Mouse (Mus musculus) MEL (cell line): ENCODE data around the gene Ip6k3. TPM values are rescaled to one million over a fixed set of nuclear protein-coding genes. Genes with fewer than 3 reads are reported as not detected.

Experiments
- DNase-seq: peaks from one replicate; pipeline ENCODE4 v3.0.0; 2011; ENCODE audit warnings: low read depth, low spot score
- H3K27ac ChIP-seq: 2 replicates; pipeline ENCODE4 v1.5.1; 2012; ENCODE audit warnings: low read depth, mild to moderate bottlenecking, control low read depth, low read length, moderate library complexity; ENCODE audit not compliant: control insufficient read depth
- H3K27me3 ChIP-seq, 2 experiments: fragments of 150-350 bp in 1 of 2; sonication (generic) in 1 of 2; 2 replicates each; pipeline ENCODE4 v1.6.1; 2012; ENCODE audit warnings: low read length in 2 of 2, mild to moderate bottlenecking in 2 of 2, improper control_type of control experiment in 1 of 2, moderate library complexity in 1 of 2; ENCODE audit not compliant: insufficient read depth in 2 of 2, control insufficient read depth in 1 of 2
- H3K36me3 ChIP-seq, 2 experiments: 2 replicates each; pipeline ENCODE4 v1.6.1; 2012 to 2014; ENCODE audit warnings: low read length in 2 of 2, improper control_type of control experiment in 1 of 2, inconsistent platforms in 1 of 2, mild to moderate bottlenecking in 1 of 2; ENCODE audit not compliant: insufficient read depth in 2 of 2, control insufficient read depth in 1 of 2
- H3K4me1 ChIP-seq, 2 experiments: fragments of 150-350 bp in 1 of 2; sonication (generic) in 1 of 2; 2 replicates each; pipeline ENCODE4 v1.6.1; 2012; ENCODE audit warnings: low read length in 2 of 2, improper control_type of control experiment in 1 of 2, mild to moderate bottlenecking in 1 of 2; ENCODE audit not compliant: insufficient read depth in 2 of 2, control insufficient read depth in 1 of 2
- H3K4me3 ChIP-seq, 2 experiments: fragments of 150-350 bp in 1 of 2; sonication (generic) in 1 of 2; 2 replicates each; pipeline ENCODE4 v1.5.1; 2012; ENCODE audit warnings: low read depth in 2 of 2, low read length in 2 of 2, mild to moderate bottlenecking in 2 of 2, moderate library complexity in 2 of 2, control low read depth in 1 of 2, improper control_type of control experiment in 1 of 2; ENCODE audit not compliant: control insufficient read depth in 1 of 2, insufficient read depth in 1 of 2
- H3K79me2 ChIP-seq: 2 replicates; pipeline ENCODE4 v1.6.1; 2012; ENCODE audit warnings: mild to moderate bottlenecking, low read length, moderate library complexity; ENCODE audit not compliant: control insufficient read depth, poor library complexity, insufficient read depth
- H3K9ac ChIP-seq: 2 replicates; pipeline ENCODE4 v1.6.1; 2012; ENCODE audit warnings: low read depth, mild to moderate bottlenecking, control low read depth, low read length, moderate library complexity; ENCODE audit not compliant: control insufficient read depth, poor library complexity, severe bottlenecking
- H3K9me3 ChIP-seq: fragments of 150-350 bp; sonication (generic); replicated peaks from 2 replicates; pipeline ENCODE4 v1.6.1; 2012; ENCODE audit warnings: mild to moderate bottlenecking, low read length, improper control_type of control experiment, moderate library complexity; ENCODE audit not compliant: insufficient read depth
- BHLHE40 ChIP-seq: IDR thresholded peaks from 2 replicates; pipeline ENCODE4 v1.6.1; 2012; ENCODE audit warnings: low read depth, mild to moderate bottlenecking, inconsistent platforms, low read length, improper control_type of control experiment, borderline replicate concordance
- CHD2 ChIP-seq: IDR thresholded peaks from 2 replicates; pipeline ENCODE4 v1.6.1; 2011; ENCODE audit warnings: low read length, improper control_type of control experiment
- ELF1 ChIP-seq: IDR thresholded peaks from 2 replicates; pipeline ENCODE4 v1.6.1; 2014; ENCODE audit warnings: low read depth, mild to moderate bottlenecking, inconsistent platforms, low read length, improper control_type of control experiment, moderate library complexity
- GATA1 ChIP-seq: IDR thresholded peaks from 2 replicates; pipeline ENCODE4 v1.6.1; 2011; ENCODE audit warnings: low read depth, low read length, improper control_type of control experiment
- HCFC1 ChIP-seq: IDR thresholded peaks from 2 replicates; pipeline ENCODE4 v1.6.1; 2012; ENCODE audit warnings: low read depth, mild to moderate bottlenecking, inconsistent platforms, low read length, improper control_type of control experiment, moderate library complexity
- JUND ChIP-seq: IDR thresholded peaks from 2 replicates; pipeline ENCODE4 v1.6.1; 2011; ENCODE audit warnings: low read depth, mild to moderate bottlenecking, improper control_type of control experiment, low read length
- MAFK ChIP-seq: IDR thresholded peaks from 2 replicates; pipeline ENCODE4 v1.6.1; 2011; ENCODE audit warnings: low read depth, mild to moderate bottlenecking, low read length, improper control_type of control experiment, borderline replicate concordance
- MAZ ChIP-seq: IDR thresholded peaks from 2 replicates; pipeline ENCODE4 v1.6.1; 2012; ENCODE audit warnings: low read depth, mild to moderate bottlenecking, inconsistent platforms, low read length, improper control_type of control experiment
- MXI1 ChIP-seq: IDR thresholded peaks from 2 replicates; pipeline ENCODE4 v1.6.1; 2011; ENCODE audit warnings: mild to moderate bottlenecking, low read depth, low read length, improper control_type of control experiment
- NELFE ChIP-seq: IDR thresholded peaks from 2 replicates; pipeline ENCODE4 v1.6.1; 2011; ENCODE audit warnings: low read depth, low read length, improper control_type of control experiment
- NRF1 ChIP-seq: IDR thresholded peaks from 2 replicates; pipeline ENCODE4 v1.6.1; 2014; ENCODE audit warnings: low read depth, mild to moderate bottlenecking, inconsistent platforms, low read length, improper control_type of control experiment, moderate library complexity; ENCODE audit not compliant: poor library complexity, insufficient read depth, severe bottlenecking
- POLR2A ChIP-seq, 2 experiments: IDR thresholded peaks; 2 replicates each; pipeline ENCODE4 v1.6.1; 2011 to 2012; ENCODE audit warnings: low read length in 2 of 2, mild to moderate bottlenecking in 2 of 2, control low read depth in 1 of 2, improper control_type of control experiment in 1 of 2, low read depth in 1 of 2, moderate library complexity in 1 of 2; ENCODE audit not compliant: control insufficient read depth in 1 of 2, insufficient read depth in 1 of 2, poor library complexity in 1 of 2
- POLR2AphosphoS2 ChIP-seq: IDR thresholded peaks from 2 replicates; pipeline ENCODE4 v1.6.1; 2011; ENCODE audit warnings: low read length, improper control_type of control experiment
- POLR2AphosphoS5 ChIP-seq: IDR thresholded peaks from 2 replicates; pipeline ENCODE4 v1.6.1; 2012; ENCODE audit warnings: low read depth, borderline replicate concordance, mild to moderate bottlenecking, inconsistent platforms, low read length, moderate library complexity, mixed read lengths
- SIN3A ChIP-seq: IDR thresholded peaks from 2 replicates; pipeline ENCODE4 v1.6.1; 2012; ENCODE audit warnings: low read length, improper control_type of control experiment, inconsistent platforms
- TBP ChIP-seq: IDR thresholded peaks from 2 replicates; pipeline ENCODE4 v1.8.0; 2011; ENCODE audit warnings: low read depth, low read length, improper control_type of control experiment
- USF1 ChIP-seq: IDR thresholded peaks from 2 replicates; pipeline ENCODE4 v1.6.1; 2014; ENCODE audit warnings: low read depth, mild to moderate bottlenecking, inconsistent platforms, low read length, improper control_type of control experiment, moderate library complexity
- USF2 ChIP-seq, 2 experiments: IDR thresholded peaks; 2 replicates each; pipeline ENCODE4 v1.6.1; 2011 to 2012; ENCODE audit warnings: improper control_type of control experiment in 2 of 2, low read length in 2 of 2, borderline replicate concordance in 1 of 2, inconsistent platforms in 1 of 2, low read depth in 1 of 2, mild to moderate bottlenecking in 1 of 2; ENCODE audit not compliant: insufficient read depth in 1 of 2
- ZC3H11A ChIP-seq: IDR thresholded peaks from 2 replicates; pipeline ENCODE4 v1.6.1; 2012; ENCODE audit warnings: low read depth, mild to moderate bottlenecking, inconsistent platforms, low read length, improper control_type of control experiment
- polyA plus RNA-seq, 2 experiments: library from polyadenylated mRNA; stranded (reverse) in 1 of 2; unstranded in 1 of 2; fragments of >175 nt in 1 of 2; fragments of >200 nt in 1 of 2; gene quantifications; 2 replicates each; pipeline versions ENCODE4 v1.2.1 to v1.2.4; 2012; ENCODE audit warnings: low replicate concordance in 2 of 2, low read depth in 1 of 2; ENCODE audit not compliant: insufficient read length in 2 of 2, insufficient read depth in 1 of 2, missing spikeins in 1 of 2
- total RNA-seq: library from RNA; depleted of rRNA; stranded (reverse); fragments of 300-350 nt; gene quantifications from 2 replicates; pipeline ENCODE4 v1.2.3, GENCODE M21; 2012

Ip6k3 gene
- total and polyA plus RNA-seq, 3 experiments, result not detected

DNA sequence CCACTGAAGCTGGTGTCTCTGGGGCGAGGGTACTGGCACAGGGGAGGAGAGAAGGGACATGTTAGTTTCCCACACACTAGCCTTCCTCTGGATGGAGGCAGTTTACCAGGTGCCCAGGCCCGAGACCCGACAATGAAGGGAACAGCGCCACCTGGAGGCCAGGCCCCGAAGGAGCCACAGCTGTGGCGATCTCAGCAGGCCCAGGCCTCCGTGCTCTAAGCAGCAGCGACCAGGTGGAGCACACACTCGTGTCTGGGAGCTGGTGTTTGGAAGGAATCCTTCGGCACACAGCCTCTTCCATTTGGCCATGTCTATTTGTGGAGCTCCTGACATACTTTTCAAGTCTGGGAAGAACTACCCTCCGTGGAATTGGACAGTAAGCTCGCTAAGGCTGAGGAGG is 42.4 kb downstream of the Ip6k3 start (continued):
- TF ChIP-seq POLR2AphosphoS5 (no peak), GATA1 (no peak), SIN3A (no peak), MXI1 (no peak), HCFC1 (no peak)

DNA sequence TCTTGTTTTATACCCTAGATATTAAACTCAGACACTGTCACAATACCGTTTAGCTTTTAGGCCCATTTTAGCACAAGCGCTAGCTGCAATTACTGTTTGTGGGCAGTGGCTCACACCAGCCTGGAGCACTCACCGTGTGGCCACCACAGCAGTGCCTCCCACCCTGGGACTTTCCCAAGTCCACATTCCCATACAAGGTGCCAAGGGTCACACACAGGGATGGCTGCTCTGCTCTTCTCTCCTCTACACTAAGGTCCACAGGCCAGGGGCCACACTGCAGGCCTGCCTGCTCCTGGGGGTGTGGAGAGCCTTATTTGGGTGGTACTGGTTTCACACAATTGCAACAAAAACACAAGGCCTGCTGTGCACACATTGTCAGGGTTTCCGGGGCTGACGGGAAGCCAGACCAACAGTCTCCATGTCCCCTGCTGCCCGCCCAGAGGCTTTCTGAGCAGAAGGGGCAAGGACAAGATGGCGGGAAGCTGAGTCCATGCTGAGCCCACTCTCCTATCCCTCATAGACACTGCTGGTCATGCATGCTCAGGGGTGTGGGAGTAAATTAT is 43.7 kb downstream of the Ip6k3 start:
- Histone ChIP-seq H3K4me1 (peaks cover 5 to 13% of the 10 kb centered on the region in 2 experiments; a peak in 3 of 4 replicates), H3K27me3 (no peaks in the 10 kb centered on the region), H3K36me3 (peaks cover 5 to 8% of the 10 kb centered on the region in 2 experiments), H3K79me2 (no peaks in the 10 kb centered on the region), H3K9ac (no peak overlapping the region), H3K27ac (no peak overlapping the region), H3K4me3 (no peak overlapping the region), H3K9me3 (no peaks in the 10 kb centered on the region)
- DNase-seq, result no peak
- TF ChIP-seq USF1, result no peak
- no peak for TF ChIP-seq POLR2AphosphoS2
- TF ChIP-seq ELF1, result no peak
- TF ChIP-seq CHD2, result no peak

DNA sequence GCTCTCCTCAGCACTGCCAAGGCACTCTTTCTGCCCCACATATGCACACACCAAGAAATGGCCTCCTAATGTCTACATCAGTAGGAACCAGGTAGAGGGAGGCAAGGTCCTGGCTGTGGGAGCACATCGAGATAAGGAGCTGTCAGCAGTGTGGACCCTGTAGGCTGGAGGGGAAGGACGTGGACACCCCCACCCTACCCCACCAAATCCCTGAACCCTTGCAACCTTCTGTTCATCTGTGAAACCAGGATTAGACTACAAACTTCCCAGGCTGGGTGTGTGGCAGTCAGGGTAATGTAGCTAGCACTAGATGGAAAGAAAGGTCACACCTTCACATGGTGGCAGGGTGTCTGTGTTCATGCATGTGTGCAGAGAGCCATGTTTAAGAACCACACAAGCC is 44.5 kb downstream of the Ip6k3 start:
- no peak overlapping the region for H3K27ac ChIP-seq
- peaks cover 5 to 13% of the 10 kb centered on the region in 2 experiments; a peak in 3 of 4 replicates for H3K4me1 ChIP-seq
- H3K27me3 ChIP-seq, result no peaks in the 10 kb centered on the region
- peaks cover 5 to 8% of the 10 kb centered on the region in 2 experiments for H3K36me3 ChIP-seq
- H3K9me3 ChIP-seq, result no peaks in the 10 kb centered on the region
- no peaks in the 10 kb centered on the region for H3K79me2 ChIP-seq
- no peak for DNase-seq
- no peak for TF ChIP-seq CHD2
- TF ChIP-seq USF2 (IDR thresholded peaks at IDR 0.05; ENCODE audit: borderline replicate concordance in 1 of 2, insufficient read depth in 1 of 2, low read depth in 1 of 2, low read length in 2 of 2), result no peak
- no peak for TF ChIP-seq POLR2A (IDR thresholded peaks at IDR 0.05; ENCODE audit: control insufficient read depth in 1 of 2, insufficient read depth in 1 of 2, low read depth in 1 of 2, low read length in 2 of 2, poor library complexity in 1 of 2)
- no peak for TF ChIP-seq MAZ
- no peak for TF ChIP-seq MAFK
- TF ChIP-seq ZC3H11A, result no peak
- no peak for TF ChIP-seq NRF1
- TF ChIP-seq NELFE, result no peak
- no peak for TF ChIP-seq MXI1
- TF ChIP-seq TBP, result no peak
- TF ChIP-seq POLR2AphosphoS5, result no peak
- no peak for TF ChIP-seq USF1
- TF ChIP-seq BHLHE40, result no peak
- no peak for TF ChIP-seq JUND
- no peak overlapping the region for H3K4me3 ChIP-seq
- H3K9ac ChIP-seq, result no peak overlapping the region
